ENCODE assay signal across 8 mouse cellular contexts in genomic region chr5:17419215-17419820, GRCm38 (mm10). TPM values are rescaled to one million over a fixed set of nuclear protein-coding genes. Genes with fewer than 3 reads are reported as not detected.
DNase-seq lines count a peak whose midpoint lies in the region; ATAC-seq and TF ChIP-seq lines count a peak whose summit lies in the region.

No protein-coding gene starts in this region.

- 0 out of 2 replicates have a peak, but pooled peaks cover 2% of the 10 kb centered on the region for H3K4me1 ChIP-seq in kidney, embryonic 14.5 days (ENCODE audit: control insufficient read depth, insufficient read depth, low read length)
- 0 out of 2 replicates have a peak, but pooled peaks cover 3% of the 10 kb centered on the region for H3K4me1 ChIP-seq in intestine, postnatal 0 days (replicated peaks; ENCODE audit: control insufficient read depth, insufficient read depth, low read length)
- peaks cover 4% of the 10 kb centered on the region; the same call in 1 of the 2 replicates for H3K4me1 ChIP-seq in midbrain, embryonic 13.5 days (replicated peaks)
- no peaks in the 10 kb centered on the region for H3K4me1 ChIP-seq in cerebellum, adult 2 months (ENCODE audit: control insufficient read depth, insufficient read depth, low read length)

- no peak overlapping the region for H3K4me2 ChIP-seq in kidney, embryonic 14.5 days (replicated peaks; ENCODE audit: low read depth, low read length)
- H3K4me2 ChIP-seq in intestine, postnatal 0 days (replicated peaks; ENCODE audit: low read depth) = no peak overlapping the region
- H3K4me2 ChIP-seq in midbrain, embryonic 13.5 days (replicated peaks) = no peak overlapping the region

- no peak overlapping the region for H3K4me3 ChIP-seq in kidney, embryonic 14.5 days (ENCODE audit: low read length)
- H3K4me3 ChIP-seq in intestine, postnatal 0 days (ENCODE audit: low read depth, low read length) = no peak overlapping the region
- H3K4me3 ChIP-seq in midbrain, embryonic 13.5 days (replicated peaks) = no peak overlapping the region
- no peak overlapping the region for H3K4me3 ChIP-seq in cerebellum, adult 2 months (replicated peaks; ENCODE audit: insufficient read depth, low read depth, low read length)

- TF ChIP-seq POLR2A in cerebellum, adult 2 months (IDR thresholded peaks at IDR 0.05; ENCODE audit: borderline replicate concordance, insufficient read depth, low read length) = no peak

- no peaks in the 10 kb centered on the region for H3K36me3 ChIP-seq in kidney, embryonic 14.5 days (ENCODE audit: control insufficient read depth, insufficient read depth, low read length)
- H3K36me3 ChIP-seq in intestine, postnatal 0 days (ENCODE audit: control insufficient read depth, insufficient read depth) = no peaks in the 10 kb centered on the region
- H3K36me3 ChIP-seq in midbrain, embryonic 13.5 days = no peaks in the 10 kb centered on the region

- ATAC-seq in kidney, embryonic 14.5 days (ENCODE audit: low FRiP score, low TSS enrichment) = no peak
- ATAC-seq in intestine, postnatal 0 days = peak; percentile 87
- peak; percentile 83 for ATAC-seq in midbrain, embryonic 13.5 days
- no peak for ATAC-seq in cerebellum, adult (ENCODE audit: insufficient number of reproducible peaks, low FRiP score, low TSS enrichment)

- no peaks in the 10 kb centered on the region for H3K27me3 ChIP-seq in kidney, embryonic 14.5 days (ENCODE audit: control insufficient read depth, insufficient read depth, low read length)
- H3K27me3 ChIP-seq in intestine, postnatal 0 days (replicated peaks; ENCODE audit: control insufficient read depth, insufficient read depth, low read length) = no peaks in the 10 kb centered on the region
- H3K27me3 ChIP-seq in midbrain, embryonic 13.5 days = no peaks in the 10 kb centered on the region
- H3K27me3 ChIP-seq in cerebellum, adult 2 months (ENCODE audit: control insufficient read depth, insufficient read depth, low read length) = no peaks in the 10 kb centered on the region

- H3K27ac ChIP-seq in kidney, embryonic 14.5 days (ENCODE audit: low read depth, low read length) = no peak overlapping the region
- H3K27ac ChIP-seq in intestine, postnatal 0 days (ENCODE audit: low read depth, low read length) = 0 out of 2 replicates have a peak overlapping the region, but pooled peaks have one; percentile 21
- H3K27ac ChIP-seq in midbrain, embryonic 13.5 days = peak overlapping the region; percentile 30; the same call in 1 of the 2 replicates
- no peak overlapping the region for H3K27ac ChIP-seq in cerebellum, adult 2 months (ENCODE audit: insufficient read depth, low read length)

- 81% methylated on average over 1 of the region's 1 CpGs for WGBS in kidney, embryonic 14.5 days
- 69% methylated on average over 1 of the region's 1 CpGs for WGBS in intestine, postnatal 0 days
- 67% methylated on average over 1 of the region's 1 CpGs for WGBS in midbrain, embryonic 13.5 days
- WGBS in cerebellum, adult 2 months = 76% methylated on average over 1 of the region's 1 CpGs

- DNase-seq in kidney, adult 11 months = peak; percentile 62
- DNase-seq in embryo, embryonic 11.5 days (ENCODE audit: low read depth, low spot score) = peak; percentile 16
- DNase-seq in cerebellum, adult 2 months = no peak
- DNase-seq in thymus, postnatal 10 days (ENCODE audit: low spot score in 2 of 2) = no peak

- TF ChIP-seq CTCF in intestine, postnatal 0 days (IDR thresholded peaks at IDR 0.05; ENCODE audit: low read depth) = no peak
- no peak for TF ChIP-seq CTCF in cerebellum, adult 2 months (IDR thresholded peaks at IDR 0.05; ENCODE audit: borderline replicate concordance, insufficient read depth, low read depth, low read length)

- no peak overlapping the region for H3K9ac ChIP-seq in kidney, embryonic 14.5 days (ENCODE audit: low read depth, low read length)
- H3K9ac ChIP-seq in intestine, postnatal 0 days (ENCODE audit: low read depth, low read length) = no peak overlapping the region
- no peak overlapping the region for H3K9ac ChIP-seq in midbrain, embryonic 13.5 days (replicated peaks)

- no peaks in the 10 kb centered on the region for H3K9me3 ChIP-seq in kidney, embryonic 14.5 days (ENCODE audit: control insufficient read depth, low read length)
- H3K9me3 ChIP-seq in intestine, postnatal 0 days (ENCODE audit: control insufficient read depth) = no peaks in the 10 kb centered on the region
- H3K9me3 ChIP-seq in midbrain, embryonic 13.5 days = no peaks in the 10 kb centered on the region

RNA-seq across cellular contexts. Expression of gene Speer4f2, which starts 46.3 kb away (rescaled TPM):
- not detected in 2 replicates for polyA plus RNA-seq in kidney, embryonic 14.5 days (2014; fragmentation: Nextera tagmentation; extraction: Ambion mirVana)
- not detected in 2 replicates for polyA plus RNA-seq in intestine, postnatal 0 days (2015; fragmentation: Nextera tagmentation; extraction: Ambion mirVana)
- polyA plus RNA-seq in midbrain, embryonic 13.5 days (2015; fragmentation: Nextera tagmentation; extraction: Ambion mirVana) = not detected in 2 replicates
- polyA plus RNA-seq in cerebellum, adult 2 months (2012; rRNA removed) = not detected in 2 replicates

RNA-seq across cellular contexts. Expression of gene Speer4f1, which starts 56.6 kb away (rescaled TPM):
- not detected in 2 replicates for polyA plus RNA-seq in kidney, embryonic 14.5 days (2014; fragmentation: Nextera tagmentation; extraction: Ambion mirVana)
- not detected in 2 replicates for polyA plus RNA-seq in intestine, postnatal 0 days (2015; fragmentation: Nextera tagmentation; extraction: Ambion mirVana)
- not detected in 2 replicates for polyA plus RNA-seq in midbrain, embryonic 13.5 days (2015; fragmentation: Nextera tagmentation; extraction: Ambion mirVana)
- polyA plus RNA-seq in cerebellum, adult 2 months (2012; rRNA removed) = not detected in 2 replicates

Comparison
In these comparisons a context has a peak if more than half of its experiments do, and no peak if none do; other contexts are left out.
1. DNase-seq: peak in kidney, adult 11 months (single experiment) and embryo, embryonic 11.5 days (single experiment); none in cerebellum, adult 2 months (0 of 2) and thymus, postnatal 10 days (0 of 2).
2. ATAC-seq: peak in intestine, postnatal 0 days (single experiment) and midbrain, embryonic 13.5 days (single experiment); none in kidney, embryonic 14.5 days (single experiment) and cerebellum, adult (single experiment).
3. H3K27ac ChIP-seq: peak in intestine, postnatal 0 days (single experiment) and midbrain, embryonic 13.5 days (single experiment); none in kidney, embryonic 14.5 days (single experiment) and cerebellum, adult 2 months (single experiment).